Mouse (Mus musculus) erythroblast, adult 5-6 weeks (primary cell): ENCODE measurements at regions not wholly inside any gene's neighbourhood (a gene's known extent, or its start where the extent isn't known, plus 50 kb on each side); places are given as distances from the start of the nearest gene placed in this dataset.

ENCODE experiments used
- ATAC-seq: replicated peaks from 2 replicates; pipeline ENCODE4 v1.8.0; 2016; ENCODE audit warnings: moderate number of reproducible peaks, mild to moderate bottlenecking, moderate TSS enrichment, inconsistent platforms; ENCODE audit not compliant: poor library complexity, low FRiP score, severe bottlenecking

DNA sequence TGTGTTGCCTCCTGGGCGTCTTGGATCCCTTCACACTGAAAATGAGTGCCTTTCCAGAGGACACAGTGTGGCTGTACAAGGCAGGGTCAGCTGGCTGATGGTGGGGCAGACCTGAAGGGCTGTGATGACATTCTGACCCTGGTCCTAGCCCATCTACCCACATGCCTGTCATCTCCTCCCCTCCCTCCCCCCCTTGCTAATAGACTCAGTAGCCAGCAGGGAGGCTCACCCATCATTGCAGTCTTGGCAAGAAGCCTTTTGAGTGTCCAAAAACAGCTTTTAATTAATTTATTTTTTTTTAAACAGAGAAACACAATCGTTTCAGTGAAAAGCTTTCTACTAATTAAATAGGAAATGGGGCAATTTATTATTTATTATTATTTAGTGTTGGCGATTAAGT lies 67.0 kb upstream of the Ssx2ip start:
- ATAC-seq = no peak

DNA sequence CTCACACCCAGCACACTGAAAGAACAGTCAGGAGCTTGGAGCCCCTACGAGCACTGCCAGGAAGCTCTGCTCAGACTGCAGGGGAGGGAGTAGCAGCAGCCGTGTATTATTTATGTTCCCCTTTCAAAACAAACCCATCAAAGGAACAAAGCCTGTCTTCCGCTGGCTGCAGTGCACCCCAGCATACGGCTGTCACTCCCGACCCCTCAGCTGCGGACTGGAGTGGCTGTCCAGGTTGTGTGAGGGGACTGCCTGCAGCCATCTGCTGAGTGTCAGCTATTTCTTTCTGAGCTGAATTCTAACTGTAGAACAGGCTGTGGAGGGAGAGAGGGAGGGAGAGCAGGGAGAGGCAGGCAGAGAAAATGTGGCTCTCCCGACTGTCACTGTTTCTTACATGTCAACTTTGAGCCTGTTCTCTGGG lies 66.6 kb upstream of the Ssx2ip start:
- no peak for ATAC-seq

DNA sequence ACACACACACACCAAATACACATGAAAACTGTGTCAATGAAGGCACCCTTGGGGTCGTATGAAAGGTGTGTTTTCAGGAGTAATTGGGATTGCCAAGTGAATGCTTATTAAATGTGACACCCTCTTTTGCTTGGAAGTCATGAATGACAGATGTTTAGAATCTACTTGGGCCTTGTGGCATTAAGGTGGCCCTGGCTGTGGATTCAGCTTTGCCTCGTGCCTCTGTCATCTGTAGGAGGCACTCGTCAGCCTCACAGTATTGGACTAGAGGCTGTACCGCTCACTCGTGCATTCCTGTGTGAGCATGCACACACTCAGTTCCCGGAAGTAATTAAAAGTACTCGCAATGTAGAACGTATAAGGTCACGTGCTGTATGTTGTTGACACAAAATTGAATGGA lies 66.0 kb upstream of the Ssx2ip start:
- ATAC-seq = no peak

DNA sequence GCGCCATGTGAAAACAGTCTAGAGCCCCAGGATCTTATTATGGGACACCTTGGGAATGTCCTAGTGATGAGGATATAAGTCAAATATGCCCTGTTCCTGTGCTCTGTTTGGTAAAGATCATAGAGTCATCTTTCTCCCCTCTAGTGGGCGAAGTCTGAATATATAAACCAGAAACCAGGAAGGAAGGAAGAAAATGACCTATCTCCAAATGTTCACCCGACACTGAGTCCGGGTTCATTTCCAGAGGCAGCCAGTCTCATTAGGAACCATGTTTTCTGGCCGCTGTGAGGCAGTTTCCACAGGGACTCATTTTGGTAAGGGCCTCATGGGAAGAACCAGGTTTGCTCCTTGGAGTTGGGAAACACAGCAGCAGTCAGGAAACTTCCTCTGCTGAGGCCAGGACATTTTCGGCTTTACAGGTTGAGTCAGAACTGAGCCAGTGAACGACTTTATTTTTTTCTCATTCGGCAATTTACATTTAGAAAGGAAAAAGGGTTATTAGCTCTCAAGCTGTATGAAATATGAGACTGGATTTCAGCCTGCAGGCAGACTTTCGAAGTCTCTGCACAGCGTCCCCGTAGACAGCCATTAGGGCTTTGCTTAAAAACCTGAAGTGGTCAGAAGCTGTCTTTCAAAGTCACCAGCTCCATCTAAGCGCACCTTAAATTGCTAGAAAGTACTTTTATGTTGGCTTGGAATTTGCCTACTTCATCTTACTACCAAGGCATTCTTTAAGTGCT lies 64.0 kb upstream of the Ssx2ip start:
- no peak for ATAC-seq

DNA sequence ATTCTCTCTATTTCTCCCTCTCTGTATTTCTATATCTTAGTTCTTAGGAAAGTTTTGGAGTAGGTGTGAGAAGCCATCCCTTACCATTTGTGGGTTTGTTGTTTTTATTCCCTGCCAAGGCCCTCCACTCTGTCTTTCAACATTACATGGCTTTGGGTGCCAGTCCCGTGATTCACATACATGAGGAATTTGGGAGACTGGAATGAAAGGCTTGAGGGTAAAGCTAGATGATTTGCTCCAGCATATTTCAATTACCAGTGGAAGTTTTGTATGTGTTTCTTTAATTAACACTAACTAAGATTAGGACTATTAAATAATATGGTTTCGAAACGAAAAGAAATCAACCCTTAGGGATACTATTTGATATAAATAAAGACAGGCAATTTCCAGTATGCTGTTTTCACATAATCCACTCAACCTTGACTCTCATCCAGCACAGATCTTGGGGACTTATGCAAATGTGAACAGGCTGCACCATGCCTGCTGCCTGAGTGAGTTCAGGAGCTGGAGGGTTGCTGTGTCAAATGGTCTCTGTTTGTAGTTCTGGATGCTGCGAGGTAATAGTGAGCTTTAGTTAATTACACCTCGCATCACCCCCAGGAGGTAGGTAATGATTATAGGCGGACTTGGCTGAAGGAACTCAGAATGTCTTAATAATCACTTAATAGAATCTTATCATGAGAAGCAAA lies 62.6 kb upstream of the Ssx2ip start:
- no peak for ATAC-seq

DNA sequence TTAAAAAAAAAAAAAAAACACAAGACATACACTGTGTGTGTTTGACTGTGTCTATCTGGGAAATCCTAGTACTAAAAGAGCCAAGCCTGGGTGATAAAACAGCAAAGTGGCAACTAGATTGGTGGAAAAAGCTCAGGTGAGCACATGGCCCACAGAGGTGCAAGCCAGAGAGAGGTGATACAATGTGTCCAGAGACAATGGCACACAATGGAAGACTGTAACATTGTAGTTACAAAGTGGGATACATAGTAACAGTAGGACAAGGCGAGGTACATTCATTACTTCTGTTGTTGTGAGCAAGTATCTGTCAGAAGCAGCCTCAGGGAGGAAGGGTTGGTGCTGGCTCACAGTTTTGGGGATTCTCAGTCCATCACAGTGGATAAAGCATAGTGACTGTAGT lies 61.7 kb upstream of the Ssx2ip start:
- ATAC-seq = no peak

DNA sequence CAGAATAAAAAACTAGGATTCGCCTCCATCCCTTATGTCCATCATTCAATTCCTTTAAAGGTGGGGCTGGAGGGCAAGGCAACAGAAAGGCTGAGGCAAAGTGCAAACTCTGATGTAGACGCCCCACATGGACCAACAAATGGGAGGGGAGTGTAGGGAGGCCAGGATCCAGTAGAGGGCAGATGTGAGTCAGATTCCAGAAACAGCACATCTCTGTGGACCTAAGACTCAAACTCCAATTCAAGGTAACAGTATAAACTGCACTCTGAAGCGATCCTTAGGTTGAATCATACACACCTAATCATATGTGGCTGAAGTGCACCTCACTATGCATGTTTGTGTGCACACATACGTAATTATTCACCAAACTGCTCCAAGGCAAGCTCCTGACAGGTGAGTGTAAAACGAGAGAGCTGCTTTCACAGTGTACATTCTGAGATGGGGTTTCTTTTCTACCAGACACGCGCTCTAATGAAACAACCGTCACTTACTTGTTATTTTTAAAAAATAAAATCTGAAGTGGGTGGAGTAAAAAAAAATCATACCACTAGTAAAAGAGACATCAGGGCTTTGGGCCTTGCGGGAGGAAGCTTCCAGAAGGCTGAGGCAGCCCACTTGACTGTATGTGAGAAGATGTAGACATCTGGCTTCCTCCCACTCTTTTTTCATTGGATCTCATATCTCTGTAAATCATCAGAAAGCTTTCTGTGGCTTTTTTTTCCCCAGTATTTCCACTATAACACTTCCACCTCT lies 60.6 kb upstream of the Ssx2ip start:
- peak; percentile 69; the same call in 1 of the 2 replicates for ATAC-seq

DNA sequence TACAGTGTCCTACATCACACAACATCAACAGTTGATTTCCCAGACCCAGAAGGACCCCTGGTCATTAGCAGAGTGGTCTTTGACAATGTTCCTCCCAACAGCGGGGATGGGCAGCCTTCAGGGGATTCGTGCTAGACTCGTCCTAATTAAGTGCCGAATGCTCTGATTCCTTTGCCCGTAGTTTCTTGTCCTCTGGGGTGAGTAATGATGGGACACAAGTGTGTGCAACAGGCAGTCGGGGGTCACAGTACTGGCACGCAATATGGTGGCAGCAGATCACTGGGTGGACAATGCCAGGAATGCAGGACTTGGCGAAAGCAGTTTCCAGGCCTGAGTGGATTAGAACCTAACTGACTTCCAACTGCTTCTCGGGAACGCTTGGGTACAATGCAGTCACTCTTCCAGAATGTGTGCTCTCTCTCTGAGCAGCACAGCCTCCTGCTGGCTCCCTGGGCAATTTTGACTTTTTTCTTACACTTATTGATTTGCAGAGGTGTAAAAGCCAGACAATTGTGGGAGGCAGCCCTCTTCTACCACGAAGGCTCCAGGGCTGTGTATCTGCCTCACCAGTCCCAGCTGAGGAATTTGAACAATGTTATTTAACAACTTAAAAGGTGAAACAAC lies 59.9 kb upstream of the Ssx2ip start:
- no peak for ATAC-seq

DNA sequence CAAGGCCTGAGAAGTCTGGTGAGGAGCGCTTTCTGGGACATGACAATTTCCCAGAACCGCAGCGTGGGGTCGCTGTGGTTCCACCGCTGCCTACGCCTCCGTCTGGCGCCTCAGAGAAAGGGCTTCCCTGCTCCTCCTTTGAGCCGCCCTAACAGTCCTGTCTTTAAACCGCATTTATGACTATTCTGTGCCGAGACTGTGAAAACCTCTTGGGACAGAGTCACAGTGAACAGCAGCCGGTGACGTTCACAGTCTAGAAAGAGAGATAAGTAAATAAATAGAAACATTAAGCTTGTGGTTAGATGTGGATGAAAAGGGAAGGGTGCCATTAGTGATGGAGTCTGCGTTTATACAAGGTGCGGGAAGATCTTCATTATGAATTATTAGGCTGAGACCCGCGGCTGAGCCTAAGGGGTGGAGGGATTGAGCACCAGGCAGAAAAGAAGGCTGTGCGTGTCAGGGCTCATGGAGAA lies 59.1 kb upstream of the Ssx2ip start:
- ATAC-seq = 0 out of 2 replicates have a peak, but pooled peaks have one; percentile 57

DNA sequence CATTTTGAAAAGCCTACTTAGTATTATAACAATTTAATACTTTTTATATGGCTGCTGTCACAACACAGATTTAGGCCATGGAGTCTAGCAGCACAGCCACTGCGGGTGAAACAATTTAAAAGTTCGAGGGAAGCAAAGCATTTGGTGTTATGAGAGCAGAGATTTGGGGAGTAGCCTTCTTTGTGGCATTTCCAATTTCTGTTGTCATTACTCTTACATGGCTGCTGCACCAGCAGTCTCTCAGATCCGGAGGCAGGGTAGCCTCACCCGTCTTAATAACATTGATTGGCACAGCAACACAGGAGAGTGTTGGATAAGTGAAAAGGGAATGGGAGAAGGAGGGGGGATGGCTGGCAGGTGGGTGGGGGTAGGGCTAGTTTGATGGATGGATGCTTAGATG lies 58.5 kb upstream of the Ssx2ip start:
- ATAC-seq = no peak

DNA sequence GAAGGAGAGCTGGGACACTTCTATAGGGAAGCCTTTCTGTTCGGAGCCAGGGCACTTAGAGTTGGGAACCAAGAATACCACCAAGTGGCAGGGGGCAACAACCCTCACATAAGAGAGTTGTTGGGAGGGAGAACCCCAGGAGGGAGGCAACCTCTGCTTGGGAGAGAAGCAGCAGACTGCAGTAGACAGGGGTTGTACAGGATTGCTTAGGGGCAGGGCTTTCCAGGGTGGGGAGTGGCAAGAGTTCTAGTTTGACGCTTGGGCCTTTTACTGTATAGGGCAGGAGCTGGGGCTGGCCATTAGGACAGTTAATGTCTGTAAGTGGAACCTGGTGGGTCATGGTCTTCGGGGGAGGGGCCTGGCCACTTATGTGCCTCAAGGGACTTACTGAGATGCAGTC lies 57.1 kb upstream of the Ssx2ip start:
- ATAC-seq = no peak

DNA sequence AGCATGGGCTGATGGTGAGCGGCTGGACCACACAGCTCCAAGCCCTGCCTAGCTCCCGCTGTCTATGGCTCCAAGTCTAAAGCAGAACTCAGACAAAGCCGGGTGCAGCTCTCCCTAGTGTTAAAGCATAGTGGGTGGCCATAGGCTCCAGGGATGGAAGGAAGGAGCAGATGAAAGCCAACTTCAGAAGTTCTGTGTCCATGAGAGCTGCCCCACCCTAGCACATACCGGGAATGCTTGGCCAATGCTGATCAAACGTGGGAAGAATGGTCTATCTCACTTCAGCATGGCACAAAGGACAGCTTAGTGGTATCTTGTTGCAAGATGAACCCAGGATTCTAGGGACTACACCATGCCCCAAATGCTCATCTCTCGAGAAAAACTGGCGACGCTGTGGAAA lies 55.5 kb upstream of the Ssx2ip start:
- ATAC-seq = no peak

DNA sequence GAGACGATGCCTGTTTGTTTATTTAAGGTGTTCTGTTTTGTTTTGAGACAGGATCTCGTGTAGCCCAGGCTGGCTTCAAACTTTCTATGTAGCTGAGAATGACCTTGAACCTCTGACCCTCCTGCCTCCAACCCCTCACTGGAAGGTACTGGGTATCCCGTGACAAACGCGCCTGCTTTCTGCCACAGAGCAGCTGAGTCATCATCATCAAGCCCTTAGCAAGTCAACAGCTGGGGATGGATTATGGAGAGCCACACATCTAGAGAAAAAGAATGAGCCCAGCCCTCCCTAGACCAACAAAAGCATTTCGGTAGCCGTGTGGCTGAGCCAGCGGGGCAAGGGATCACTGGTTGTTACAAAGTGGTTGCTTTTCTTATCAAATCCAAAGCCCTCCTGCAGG lies 55.0 kb upstream of the Ssx2ip start:
- ATAC-seq = no peak

DNA sequence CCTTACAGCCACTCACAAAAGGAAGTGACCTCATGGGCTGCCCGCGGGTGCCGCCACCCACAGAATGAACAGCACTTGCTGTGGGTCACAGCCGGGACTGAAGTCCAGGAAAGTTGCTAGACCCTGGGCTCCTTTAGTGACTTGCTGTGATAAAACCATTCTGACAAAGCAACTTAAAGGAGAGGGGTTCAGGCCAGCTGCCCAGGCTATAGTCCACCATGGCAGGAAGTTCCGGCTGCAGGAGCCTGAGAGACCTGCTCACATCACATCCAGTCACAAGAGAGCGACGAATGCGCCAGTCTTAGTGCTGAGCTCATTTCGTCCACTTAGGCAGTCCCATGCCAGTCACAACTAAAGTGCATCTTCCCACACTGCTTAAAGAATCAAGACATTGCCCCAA lies 54.3 kb upstream of the Ssx2ip start:
- ATAC-seq = no peak

DNA sequence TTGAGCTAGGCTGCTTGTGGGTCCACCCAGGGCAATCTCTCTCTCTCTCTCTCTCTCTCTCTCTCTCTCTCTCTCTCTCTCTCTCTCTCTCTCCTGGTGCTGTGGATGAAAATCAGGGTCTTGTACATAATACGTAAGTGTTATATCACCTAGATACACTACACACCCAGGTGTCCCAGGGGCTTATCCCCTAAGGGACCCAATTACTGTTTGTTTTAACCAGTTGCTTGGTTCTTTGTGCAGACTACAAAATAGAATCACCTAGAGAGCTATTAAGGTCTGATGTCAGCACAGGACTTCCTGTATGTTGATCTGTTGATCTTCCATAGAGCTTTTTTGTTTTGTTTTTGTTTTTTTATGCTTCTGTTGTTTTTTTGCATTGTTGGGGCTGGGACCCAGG lies 53.0 kb upstream of the Ssx2ip start:
- ATAC-seq = no peak

DNA sequence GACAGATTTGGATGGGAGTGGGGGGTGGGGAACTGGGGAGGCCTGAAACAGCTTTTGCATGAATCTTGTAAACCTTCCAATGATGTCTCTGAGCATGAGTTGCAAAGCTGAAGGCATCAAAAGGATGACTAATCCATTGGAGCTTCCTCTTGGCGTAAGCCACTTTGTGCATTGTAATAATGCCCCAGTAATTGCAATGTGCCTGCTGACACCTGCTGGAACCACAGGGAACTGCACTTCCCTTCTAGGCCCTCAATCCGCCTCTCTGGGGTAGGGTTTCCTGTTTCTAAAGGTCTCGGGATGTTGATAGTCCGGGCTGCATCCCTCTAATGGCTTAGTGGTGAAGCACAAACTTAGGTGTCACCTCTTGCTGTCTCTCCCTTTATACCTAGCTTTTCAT lies 52.3 kb upstream of the Ssx2ip start:
- ATAC-seq = 0 out of 2 replicates have a peak, but pooled peaks have one; percentile 60

DNA sequence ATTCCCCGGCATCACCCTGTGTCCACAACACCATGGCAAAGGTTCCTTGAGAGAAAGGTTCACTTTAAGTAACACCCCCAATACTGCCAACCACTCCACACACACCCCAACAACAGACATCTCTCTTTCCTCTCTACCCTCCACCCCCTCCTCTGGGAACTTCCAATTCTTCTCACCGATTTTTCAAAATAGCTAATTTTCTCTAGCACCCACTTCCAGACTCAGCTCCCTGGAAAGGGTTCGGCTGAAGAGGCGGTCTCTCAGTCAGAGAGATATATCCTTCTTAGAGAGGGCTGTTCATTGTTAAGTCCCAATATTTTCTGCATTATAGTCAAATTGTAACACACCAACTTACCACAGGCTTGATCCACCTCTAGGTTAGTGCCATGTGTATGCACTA lies 50.5 kb upstream of the Ssx2ip start:
- ATAC-seq = no peak
